Mouse (Mus musculus) cerebellum, adult 18-20 months (tissue): ENCODE measurements around the gene Scfd2.

Experiments
- DNase-seq, 2 experiments: peaks; one replicate each; pipeline ENCODE4 v3.0.0; 2021

Gene Scfd2

DNA sequence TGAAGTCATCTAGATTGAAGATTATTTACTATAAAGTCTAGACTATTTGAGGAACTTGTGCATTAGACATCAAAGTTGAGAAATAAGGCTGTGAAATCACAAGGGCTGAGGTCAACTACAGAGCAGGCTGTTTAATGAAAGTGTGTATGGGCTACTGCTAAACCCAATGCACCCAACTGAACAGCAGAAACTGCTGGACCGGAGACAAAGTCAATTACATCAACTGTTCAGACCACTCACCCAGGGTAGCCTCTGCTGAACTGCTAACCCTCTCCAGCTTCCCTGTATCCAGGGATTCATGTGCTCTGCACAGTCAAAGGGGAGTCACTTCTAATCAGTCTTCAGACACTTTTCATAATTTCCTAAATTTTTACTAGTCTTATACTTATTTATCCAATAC lies 292.2 kb downstream of the Scfd2 start:
- DNase-seq, result no peak

DNA sequence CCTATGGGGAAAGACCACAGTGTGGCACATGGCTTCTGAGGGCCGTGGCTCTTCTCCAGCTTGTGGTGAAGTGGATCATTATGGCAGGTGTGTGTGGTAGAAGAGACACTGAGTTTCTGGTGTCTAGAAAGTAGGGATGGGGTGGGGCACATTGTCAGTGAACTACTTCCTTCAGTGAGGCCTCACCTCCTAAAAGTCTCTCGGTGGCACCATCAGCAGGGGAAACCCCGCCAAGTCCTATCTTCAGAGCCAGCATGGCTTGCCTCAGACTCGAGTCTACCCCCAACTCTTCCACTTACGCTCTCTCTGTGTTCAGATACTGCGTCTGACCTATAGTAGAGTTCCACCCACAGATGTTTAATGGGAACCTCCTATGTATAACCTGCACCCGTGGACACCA lies 297.8 kb downstream of the Scfd2 start:
- no peak for DNase-seq

DNA sequence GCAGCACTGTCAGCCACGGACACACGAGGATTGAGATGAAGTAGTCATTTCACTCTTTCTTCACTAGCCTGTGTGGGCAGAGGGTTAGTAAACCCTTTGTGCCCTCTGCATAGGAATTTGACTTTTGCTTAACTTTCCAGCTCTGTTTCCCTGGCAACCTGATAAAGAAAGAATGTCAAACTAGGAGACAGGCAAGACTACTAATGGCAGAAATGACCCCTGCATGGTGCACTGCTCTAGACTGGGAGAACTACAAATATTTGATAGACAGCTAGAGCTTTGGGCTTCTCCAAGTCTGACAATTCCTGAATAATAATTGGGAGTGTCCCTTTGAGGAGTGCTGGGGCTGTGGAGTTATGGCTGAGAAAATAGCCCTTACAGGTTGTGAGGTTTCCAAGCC lies 301.0 kb downstream of the Scfd2 start:
- no peak for DNase-seq

DNA sequence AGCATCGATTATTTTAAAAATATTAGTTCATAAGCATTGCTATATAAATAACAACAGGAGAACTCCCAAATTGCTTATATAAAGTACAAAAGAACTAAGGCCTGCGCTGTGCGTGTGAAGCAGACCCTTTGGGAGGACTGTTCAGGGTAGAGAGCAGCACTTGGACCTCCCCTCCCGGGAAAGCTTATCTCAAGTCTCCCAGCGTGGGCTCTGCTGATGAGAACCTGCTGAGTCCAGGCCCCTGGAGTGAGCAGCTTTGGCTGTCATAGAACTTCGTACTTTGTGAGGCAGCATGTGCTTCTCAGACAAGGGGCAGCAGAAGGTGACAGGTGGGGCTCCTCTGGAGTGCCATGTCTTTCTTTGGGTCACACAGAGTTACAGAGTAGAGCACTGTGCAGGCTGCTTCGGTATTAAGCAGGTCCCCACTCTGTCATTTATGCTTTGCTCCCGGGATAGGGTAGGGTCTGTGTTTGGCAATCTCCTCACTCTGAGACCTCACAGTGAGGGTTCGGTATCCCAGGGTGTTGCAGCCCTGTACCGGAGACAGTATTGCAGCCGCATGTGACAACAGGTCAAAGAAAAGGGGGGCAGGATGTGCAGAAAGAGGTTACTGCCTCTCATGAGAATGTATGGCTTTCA lies 301.7 kb downstream of the Scfd2 start:
- DNase-seq, result no peak

DNA sequence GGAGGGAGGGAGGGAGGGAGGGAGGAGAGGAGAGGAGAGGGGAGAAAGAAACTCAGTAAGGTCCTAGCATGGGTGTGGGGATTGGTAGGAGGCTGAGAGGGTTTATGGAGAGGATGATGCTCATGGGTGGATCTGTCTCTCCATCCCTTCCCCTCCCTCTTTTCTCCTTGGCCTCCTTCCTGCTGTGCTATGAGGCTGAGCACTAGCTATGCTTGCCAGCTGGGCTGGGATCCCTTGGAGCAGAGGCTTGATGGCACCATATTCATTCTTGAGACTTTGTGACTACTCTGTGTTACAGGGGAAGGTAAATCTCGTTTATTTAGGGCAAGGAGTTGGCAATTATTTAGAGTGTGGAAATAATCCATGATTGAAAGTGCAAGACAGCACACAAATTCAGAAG lies 302.6 kb downstream of the Scfd2 start:
- DNase-seq, result no peak

DNA sequence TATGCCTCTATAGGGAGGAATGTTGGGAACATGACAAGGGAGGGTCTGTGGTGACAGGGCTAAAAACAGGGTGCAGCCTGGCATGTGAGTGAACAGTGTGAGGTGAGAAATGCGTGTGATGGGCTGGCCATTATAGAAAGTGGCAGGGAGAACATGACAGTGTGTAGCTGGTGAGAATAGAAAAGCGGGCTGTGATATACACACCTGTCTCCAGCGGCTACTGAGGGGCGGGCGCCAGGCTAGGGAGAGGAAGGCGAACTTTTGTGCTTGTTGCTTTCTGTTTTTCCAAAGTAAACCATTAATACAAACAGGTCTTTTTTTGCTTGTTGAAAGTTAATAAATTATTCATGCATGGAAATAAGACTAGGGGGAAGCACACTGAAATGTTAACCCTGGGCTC lies 304.2 kb downstream of the Scfd2 start:
- DNase-seq, result no peak

DNA sequence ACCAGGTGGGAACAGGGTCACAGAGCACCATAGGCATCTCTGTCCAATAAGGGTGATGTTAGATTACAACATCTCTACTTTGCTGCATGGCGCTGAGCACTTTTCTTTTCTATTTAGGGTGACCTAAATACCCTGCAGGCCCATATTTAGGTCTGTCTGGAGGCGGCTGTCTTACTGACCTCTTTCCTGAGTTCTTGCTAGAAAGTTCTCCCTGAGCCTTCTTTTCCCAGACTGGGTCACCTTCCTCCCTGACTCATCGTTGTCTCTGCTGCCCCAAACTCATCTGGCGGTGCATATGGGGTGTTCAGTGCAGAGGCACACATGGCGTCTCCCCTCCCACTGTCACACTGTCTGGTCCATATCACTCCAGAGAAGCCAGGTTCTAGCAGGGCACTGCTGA lies 305.4 kb downstream of the Scfd2 start:
- DNase-seq, result no peak

DNA sequence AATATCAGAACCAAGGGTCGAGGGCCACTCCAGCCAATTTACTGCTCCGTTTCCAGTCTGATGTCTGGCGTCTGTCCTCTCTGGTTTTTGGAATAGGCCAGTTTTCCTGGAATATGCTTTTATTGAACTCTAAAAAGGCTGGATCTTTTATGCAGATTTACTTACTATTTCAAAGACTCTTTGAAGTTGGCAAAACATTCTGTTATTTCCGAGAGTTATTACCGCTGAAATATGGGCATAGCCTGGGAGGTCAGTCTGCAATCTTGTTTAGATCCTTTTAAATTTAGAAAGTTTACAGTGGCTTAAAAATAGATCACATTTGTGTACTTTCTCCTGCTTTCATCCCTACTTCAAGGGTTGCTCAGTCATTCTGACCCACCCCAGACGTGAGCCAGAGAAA lies 307.1 kb downstream of the Scfd2 start:
- no peak for DNase-seq

DNA sequence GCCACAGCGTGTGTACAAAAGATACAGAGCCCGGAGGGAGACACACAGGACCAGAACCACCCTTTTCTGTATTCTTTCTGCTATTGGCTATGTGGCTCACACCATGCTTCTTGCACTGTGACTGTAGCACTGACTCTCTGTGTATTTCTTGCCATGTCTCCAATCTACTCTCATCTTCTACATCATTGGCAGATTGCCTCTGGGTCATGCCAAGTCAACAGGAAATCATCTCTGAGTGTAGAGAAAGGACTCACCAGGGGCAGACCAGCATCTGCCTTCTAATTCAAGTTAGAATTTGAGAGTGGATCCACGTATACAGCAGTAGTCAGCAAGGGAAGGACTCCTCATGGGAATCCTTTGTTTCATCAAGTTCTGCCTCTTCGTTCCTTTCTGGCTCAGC lies 308.9 kb downstream of the Scfd2 start:
- no peak for DNase-seq

DNA sequence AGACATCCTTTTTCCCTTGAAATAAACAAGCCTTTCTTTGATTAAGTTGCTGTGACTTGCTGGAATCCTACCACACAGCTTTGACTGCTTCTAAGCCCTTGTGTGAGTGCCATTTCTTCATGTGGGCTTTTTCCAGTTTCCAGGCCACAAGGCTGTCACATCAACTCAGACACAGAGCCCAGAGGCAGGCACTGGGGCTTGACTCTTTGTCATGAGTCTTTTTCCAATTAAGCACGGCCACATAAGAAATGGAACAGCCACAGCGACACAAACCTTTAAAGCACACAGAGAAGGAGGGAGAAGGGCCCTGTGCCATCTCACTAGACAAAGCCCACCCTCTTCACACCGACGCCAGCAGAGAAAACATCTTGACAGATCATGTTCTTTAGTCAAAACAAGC lies 313.0 kb downstream of the Scfd2 start:
- DNase-seq, result no peak

DNA sequence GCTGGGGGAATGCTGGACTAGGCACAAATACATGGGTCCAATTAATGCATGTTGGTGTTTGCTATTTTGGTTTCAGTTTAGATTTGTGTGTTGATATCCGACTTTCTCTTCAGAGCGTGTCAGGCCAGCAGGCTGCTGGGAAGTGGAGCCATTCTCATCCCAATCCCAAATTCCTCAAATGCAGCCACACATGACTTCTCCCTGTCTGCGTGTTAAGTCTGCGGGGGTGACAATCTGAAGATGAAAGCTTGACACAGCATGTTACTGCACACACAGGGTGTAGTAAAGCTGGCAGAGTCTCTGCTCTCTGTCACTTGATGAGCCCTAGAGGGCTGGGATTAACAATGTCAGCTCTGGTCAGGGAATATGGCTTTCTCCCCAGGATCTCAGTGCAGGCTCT lies 316.4 kb downstream of the Scfd2 start:
- DNase-seq, result no peak

DNA sequence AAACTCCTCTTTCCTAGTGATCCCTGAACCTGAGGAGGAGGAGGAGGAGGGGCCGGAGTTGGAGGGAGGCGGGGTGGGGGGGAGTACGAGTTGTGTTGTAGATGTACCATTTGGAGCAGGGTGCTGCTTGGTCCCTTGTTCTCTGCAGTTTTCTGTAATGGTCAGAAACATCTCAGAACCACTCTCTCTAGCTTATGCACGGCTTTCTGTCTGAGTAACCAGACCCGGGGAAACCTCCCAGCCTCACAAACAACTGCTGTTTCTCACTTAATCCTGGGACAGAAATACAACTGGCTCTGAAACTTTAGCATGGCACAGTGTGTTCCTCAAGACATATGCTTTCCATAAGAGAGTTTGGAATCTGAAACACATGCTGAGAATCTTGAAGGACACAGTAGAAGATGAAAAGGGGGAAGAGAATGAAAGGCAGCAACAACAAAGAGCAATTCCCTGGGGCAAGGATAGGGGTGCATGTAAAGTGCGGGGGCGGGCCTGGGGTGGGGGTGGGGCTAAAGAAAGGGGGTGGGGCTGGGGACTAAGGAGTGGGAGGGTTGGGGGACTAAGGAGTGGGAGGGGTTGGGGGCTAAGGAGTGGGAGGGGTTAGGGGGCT lies 317.0 kb downstream of the Scfd2 start:
- DNase-seq, result no peak

DNA sequence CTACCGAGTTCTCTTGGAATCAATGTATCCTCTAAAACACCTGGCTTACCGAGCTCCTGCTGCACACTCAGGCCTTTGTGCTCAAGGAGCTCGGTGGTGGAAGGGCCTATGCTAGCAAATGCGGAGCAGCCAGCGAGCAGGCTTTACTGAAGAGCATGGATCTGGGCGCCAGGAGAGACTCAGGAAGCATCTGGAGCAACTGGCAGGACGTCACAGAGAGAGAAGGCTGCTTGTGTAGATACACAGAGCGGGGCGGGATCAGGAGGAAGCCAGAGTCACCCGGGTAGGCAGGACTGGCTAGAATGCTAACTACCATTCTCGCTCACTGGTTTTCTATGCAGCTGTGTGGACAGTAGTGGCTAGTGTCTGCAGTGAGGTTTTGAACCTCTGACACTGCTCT lies 320.2 kb downstream of the Scfd2 start:
- DNase-seq, result no peak

DNA sequence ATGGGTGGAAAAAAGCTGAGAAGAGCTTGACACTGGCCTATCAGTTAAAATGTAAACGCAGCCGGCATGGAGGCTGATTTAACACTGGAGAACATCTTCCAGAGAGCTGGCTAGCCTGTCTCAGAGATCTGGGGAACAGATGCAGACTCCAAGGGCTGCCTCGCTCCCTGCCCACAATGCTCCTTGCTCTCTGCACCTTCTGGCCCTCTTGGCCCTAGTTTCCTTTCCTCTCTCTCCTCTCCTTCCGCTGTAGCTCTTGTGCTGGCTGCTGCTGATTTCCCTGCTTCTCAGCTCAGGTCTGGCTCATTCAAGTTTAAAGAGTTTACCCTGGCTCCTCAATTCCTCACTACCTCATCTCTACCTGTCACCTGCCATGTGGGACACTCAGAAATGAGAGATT lies 321.9 kb downstream of the Scfd2 start:
- DNase-seq, result peak in 1 of 2 experiments; percentile 35

DNA sequence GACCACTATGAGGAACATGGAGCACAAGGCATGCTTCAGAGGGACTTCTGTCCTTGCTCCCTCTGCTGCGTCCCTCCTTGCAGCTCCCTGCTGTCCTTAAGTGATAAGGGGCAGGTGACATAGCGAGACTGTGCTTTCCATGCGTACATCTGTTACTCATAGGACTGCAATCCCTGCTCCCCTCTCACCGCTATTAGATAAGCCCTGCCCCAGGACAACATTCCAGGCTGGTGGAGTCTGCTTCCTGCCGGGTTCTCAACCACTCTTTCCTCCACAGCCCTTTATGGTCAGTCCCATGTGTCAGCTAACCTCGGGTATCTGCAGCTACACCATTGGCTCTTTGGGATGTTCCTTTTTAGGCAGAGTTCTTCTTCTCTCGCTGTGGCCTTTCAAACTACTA lies 323.1 kb downstream of the Scfd2 start:
- no peak for DNase-seq

DNA sequence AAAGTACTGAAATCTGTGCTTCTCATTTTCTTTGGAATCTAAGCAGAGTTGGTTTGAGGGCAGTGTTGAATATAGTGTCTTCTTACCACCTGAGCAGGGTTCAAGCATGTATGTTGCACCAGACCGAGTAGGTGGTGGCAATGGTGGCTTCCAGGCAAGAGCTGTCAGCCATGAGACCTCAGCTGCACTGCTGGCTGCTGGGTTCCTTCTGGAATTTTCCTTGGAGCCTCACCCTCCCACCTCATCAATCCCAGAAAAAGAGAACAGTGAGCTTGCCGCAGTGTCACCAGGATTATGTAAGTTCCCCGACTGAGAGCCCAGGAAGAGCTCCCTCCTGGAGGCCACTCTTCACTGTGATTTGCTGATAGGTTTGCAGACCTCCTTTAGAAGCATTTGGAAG lies 324.4 kb downstream of the Scfd2 start:
- DNase-seq, result no peak

DNA sequence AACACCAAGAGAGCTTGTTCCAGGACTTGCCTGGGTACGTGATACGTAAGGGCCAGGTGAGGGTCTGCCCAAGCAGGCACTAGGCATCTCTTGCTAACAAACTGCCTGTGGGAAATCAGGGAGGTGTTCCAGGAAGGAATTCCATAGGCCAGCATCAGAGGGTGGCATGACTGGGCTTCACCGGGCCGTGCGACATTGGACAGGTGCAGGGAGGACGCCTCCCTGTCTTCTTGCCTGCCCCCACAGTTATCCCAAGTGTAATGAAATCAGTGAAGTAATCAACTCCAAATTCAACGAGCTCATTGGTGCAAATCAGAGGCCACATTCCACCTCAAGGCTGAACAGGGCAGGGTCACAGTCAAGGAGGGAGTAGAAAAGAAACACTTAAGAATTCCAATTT lies 324.9 kb downstream of the Scfd2 start:
- no peak for DNase-seq

DNA sequence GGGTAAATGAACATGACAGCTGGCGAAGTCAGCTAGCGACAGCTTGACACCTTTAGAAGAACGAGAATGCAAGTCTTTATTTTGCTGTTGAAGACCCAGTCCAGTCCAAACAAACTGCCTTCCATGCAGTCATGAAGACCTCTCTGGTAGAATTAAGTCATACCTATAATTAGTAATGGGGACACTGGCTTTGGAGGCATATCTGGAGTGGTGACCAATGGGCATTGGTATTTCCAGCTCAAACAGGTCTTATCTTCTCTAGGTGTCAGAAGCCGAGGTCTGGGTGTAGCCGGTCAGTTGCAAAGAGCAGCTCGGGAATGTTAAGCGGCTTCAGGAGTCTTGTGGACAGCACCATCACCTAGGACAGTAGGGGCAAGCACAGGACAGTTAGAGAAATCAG lies 325.5 kb downstream of the Scfd2 start:
- DNase-seq, result no peak

DNA sequence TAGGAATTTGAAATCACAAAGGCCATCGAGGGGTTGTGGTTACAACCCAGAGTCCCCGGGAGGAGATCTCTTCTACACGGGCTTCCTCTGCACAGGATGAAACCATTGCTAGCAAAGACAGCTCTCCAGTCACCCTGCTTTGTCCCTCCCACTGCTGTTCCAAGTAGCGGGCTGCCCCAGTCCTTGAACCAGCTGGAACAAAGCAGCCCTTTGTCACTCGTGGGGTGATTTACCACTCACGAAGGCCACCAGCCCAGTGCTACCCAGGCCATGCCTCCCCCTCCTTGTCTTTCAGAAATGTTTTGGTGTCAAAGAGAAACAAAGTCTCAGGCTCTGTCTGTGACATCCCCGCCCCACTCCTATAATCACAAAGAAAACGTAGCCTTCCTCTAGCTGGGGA lies 326.1 kb downstream of the Scfd2 start:
- DNase-seq, result no peak

DNA sequence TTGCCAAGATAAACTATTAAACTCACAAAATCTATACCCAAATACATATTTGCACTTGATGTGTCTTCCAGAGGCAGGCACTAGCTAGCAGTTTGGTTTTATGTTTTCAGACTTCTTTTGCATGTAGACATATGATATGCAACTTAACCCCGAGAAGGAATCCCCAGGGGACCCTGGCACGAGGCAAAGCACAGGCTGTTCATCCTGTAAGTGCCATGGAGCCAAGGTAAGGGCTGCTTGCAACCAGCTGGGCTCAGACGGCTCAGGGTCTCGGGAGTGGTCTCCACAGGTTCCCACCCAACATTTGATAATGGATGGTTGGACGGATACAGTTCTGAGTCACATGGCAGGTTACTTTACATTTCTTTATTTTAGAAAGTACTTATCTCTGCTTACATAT lies 327.1 kb downstream of the Scfd2 start:
- DNase-seq, result no peak

DNA sequence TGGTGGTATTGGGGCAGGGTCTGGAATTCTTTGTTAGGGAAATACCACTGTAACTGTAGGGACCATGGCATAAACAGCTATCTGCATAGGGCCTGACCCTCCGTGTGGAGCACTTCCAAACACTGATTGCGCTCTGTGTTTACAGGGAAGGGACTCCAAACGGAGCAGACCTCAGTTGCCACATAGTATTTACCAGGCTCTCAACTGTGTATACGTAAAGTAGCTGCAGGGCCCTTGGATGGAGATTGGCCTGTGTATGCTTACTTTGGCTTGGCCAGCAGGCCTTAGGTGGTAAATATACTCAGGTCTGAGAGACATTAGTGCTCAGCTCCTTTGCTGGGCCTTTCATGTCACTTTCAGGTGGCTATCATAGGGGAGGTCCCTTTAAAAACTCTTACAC lies 329.0 kb downstream of the Scfd2 start:
- DNase-seq, result no peak

DNA sequence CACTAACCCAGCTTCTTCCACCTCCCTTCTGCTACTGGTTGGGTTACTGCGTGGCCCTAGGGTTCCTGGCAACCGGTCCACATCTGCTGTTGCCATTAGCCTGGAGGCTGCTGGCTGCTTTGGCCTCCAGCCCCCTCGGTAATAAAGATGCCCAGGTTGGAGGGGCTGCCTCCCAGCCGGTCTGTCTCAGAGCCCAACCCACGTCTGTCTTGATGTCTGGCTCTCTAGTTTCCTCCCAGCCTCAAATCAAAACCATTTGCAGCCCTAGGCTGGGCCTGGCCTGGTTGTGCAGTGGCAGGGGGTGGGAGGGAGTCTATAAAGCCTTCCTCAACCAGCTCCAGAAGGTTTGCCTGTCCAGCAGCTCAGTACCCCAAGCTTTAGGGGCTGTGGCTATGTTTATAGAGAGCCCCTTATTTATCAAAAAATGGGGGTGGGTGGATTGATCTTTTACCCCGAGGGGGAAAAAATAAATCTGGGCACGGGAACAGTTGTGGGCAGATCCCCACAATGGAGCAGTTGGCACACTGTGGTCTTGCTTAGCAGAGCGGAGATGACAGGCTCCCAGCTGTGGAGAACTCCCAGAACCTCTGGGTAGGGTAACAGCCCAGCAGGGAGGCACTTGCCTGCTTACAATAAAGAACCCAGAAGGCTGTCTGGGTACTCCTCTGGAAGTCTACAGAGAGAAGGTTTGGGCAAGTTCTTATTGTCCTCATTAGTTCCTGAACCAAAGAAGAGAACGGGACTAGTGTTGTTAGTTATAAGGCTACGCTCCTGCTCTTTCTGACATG lies 329.8 kb downstream of the Scfd2 start:
- DNase-seq, result no peak

DNA sequence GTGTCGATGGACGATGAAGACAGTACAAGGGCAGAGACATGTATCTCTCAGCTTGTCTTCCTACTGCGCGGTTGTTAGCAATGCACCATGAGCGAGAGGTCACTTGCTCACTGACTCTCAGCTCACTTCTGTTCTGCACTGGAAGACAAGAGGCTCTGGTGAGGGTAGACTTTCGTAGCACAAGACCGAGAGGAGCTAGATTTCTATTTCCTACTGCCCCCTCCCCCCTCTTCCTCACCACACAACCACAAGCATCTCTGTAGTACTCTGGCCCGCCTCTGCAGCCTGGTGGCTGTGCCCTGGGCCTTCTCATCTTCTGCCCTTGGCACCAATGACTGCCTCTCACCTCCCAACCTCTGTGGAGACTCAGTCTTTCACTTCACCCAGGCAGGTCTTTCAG lies 331.1 kb downstream of the Scfd2 start:
- DNase-seq, result no peak

DNA sequence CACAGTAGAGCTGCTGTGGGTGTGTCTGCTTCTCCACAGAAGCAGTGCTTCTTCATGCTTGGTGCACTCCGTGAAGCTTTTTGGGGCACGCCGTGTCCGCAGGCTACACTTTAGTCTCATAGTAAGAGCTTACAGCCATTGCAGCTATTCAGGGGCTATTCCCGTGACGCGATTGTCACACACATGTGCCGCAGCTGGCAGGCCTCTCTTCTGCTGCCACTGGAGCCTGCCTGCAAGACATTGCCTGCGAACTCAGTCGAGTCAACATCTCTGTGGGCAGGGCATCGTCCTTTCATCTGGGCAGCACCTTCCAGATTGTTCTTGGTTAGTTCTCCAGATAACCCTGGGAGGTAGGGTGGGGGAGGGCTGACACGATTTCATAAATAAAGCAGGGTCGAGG lies 331.8 kb downstream of the Scfd2 start:
- no peak for DNase-seq

DNA sequence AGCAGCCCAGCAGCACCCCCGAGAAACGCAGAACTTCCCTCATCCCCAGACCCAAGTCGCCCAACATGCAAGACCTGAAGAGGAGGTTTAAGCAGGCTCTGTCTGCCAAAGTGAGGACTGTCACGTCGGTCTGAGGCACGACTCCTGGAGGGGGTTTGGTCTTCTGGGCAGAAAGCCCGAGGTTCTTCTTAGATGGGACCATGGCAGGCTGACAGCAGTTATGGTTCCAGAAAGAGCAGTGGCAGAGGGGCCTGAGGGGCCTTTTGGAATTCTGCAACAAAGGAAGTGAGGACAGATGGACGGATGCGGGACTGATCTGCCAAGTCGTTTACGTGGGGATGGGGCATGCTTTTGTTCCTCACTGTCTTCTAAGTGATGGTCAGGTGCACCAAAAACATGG lies 333.1 kb downstream of the Scfd2 start:
- no peak for DNase-seq
